Mouse (Mus musculus) liver, embryonic 13.5 days (tissue): ENCODE results near the gene Gzmf. TPM values are rescaled to one million over a fixed set of nuclear protein-coding genes. Genes with fewer than 3 reads are reported as not detected.
"Not testable (repeated sequence)": the region's sequence is repeated elsewhere in the genome, so short reads cannot be mapped to it uniquely, and the experiment has no call there.

Experiments
- ATAC-seq: fragments of 200-750 bp; cut with Nextera tagmentation; 2 replicates; pipeline ENCODE4 v1.8.0; 2017; ENCODE audit warnings: low read depth, mild to moderate bottlenecking, moderate number of reproducible peaks, moderate library complexity
- DNase-seq: peaks from one replicate; pipeline ENCODE4 v3.0.0; 2022
- H3K27ac ChIP-seq: fragments of 300-500 bp; sonication (generic); 2 replicates; pipeline ENCODE4 v1.5.1; 2015; ENCODE audit warnings: moderate library complexity, mild to moderate bottlenecking, inconsistent platforms
- H3K27me3 ChIP-seq: fragments of 300-500 bp; sonication (generic); 2 replicates; pipeline ENCODE4 v1.6.1; 2015; ENCODE audit warnings: mild to moderate bottlenecking, inconsistent platforms
- H3K36me3 ChIP-seq: fragments of 300-500 bp; sonication (generic); 2 replicates; pipeline ENCODE4 v1.6.1; 2015; ENCODE audit warnings: mild to moderate bottlenecking, inconsistent platforms
- H3K4me1 ChIP-seq: fragments of 300-500 bp; sonication (generic); replicated peaks from 2 replicates; pipeline ENCODE4 v1.6.1; 2015; ENCODE audit warnings: inconsistent platforms
- H3K4me2 ChIP-seq: fragments of 300-500 bp; sonication (generic); 2 replicates; pipeline ENCODE4 v1.6.1; 2015; ENCODE audit warnings: inconsistent platforms, mild to moderate bottlenecking, moderate library complexity
- H3K4me3 ChIP-seq: fragments of 300-500 bp; sonication (generic); replicated peaks from 2 replicates; pipeline ENCODE4 v1.5.1; 2015; ENCODE audit warnings: mild to moderate bottlenecking, inconsistent platforms
- H3K9ac ChIP-seq: fragments of 300-500 bp; sonication (generic); 2 replicates; pipeline ENCODE4 v1.6.1; 2015; ENCODE audit warnings: mild to moderate bottlenecking, inconsistent platforms
- H3K9me3 ChIP-seq: fragments of 300-500 bp; sonication (generic); replicated peaks from 2 replicates; pipeline ENCODE4 v1.6.1; 2016; ENCODE audit warnings: inconsistent platforms
- WGBS: fragments of 180-500 bp; shearing (Covaris S2); methylation state at CpG from one replicate; pipeline ENCODE4 v1.1.7; 2015; ENCODE audit not compliant: insufficient replicate concordance; 5-methylcytosine and 5-hydroxymethylcytosine counted together
- polyA plus RNA-seq: library from polyadenylated mRNA; unstranded; fragments of >200 nt; fragmentation: Nextera tagmentation; extraction: Ambion mirVana; gene quantifications from 2 replicates; pipeline ENCODE4 v1.2.1, GENCODE M21; 2015

The Gzmf gene
- not detected in 2 replicates for polyA plus RNA-seq

- H3K4me1 ChIP-seq, result no peaks in the 10 kb centered on the region
- H3K27ac ChIP-seq, result no peak within 1 kb of the TSS
- WGBS, result 70% methylated on average over 4 of the region's 4 CpGs
These were observed at the start of gene Gzmf for GRCm38 (mm10) chr14:56211317-56211716. TSS of gene Gzmf (minus strand) at chr14:56211417.

DNA sequence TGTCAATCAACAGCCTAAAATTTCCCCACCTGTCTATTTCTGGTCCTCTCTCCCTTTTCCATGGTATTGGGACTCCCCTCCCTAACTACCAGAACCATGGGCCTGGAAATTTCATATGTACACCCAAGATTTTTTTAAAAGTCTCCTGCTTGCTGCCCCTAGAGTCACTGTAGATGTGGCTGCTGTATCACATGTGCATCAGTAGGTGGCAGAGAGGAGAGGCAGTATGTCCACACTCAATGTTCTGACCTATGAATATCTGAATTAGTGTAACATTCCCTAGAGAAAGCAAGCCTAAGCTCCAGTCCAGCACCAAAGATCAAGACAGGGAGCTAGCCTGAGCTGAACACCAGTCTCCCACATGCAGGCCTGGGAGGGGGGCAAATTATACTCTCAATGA is 29.2 kb upstream of the Gzmf start:
- no peak for ATAC-seq
- Histone ChIP-seq H3K27me3 (no peaks in the 10 kb centered on the region), H3K36me3 (no peaks in the 10 kb centered on the region), H3K4me1 (no peaks in the 10 kb centered on the region), H3K4me3 (no peak overlapping the region), H3K27ac (no peak overlapping the region), H3K4me2 (no peak overlapping the region), H3K9ac (no peak overlapping the region), H3K9me3 (no peaks in the 10 kb centered on the region)
- DNase-seq, result no peak

More at GRCm38 (mm10) chr14:56211317-56211716, at the start of gene Gzmf:
- no peak within 1 kb of the TSS for H3K4me2 ChIP-seq
- H3K9ac ChIP-seq, result no peak within 1 kb of the TSS
- no peaks in the 10 kb centered on the region for H3K36me3 ChIP-seq
- no peak for DNase-seq
- no peaks in the 10 kb centered on the region for H3K9me3 ChIP-seq
- no peak within 1 kb of the TSS for H3K4me3 ChIP-seq
- H3K27me3 ChIP-seq, result no peaks in the 10 kb centered on the region
- ATAC-seq, result no peak

- Histone ChIP-seq H3K36me3 (no peaks in the 10 kb centered on the region), H3K27ac (no peak within 1 kb of the TSS), H3K27me3 (no peaks in the 10 kb centered on the region), H3K9me3 (no peaks in the 10 kb centered on the region), H3K4me3 (no peak within 1 kb of the TSS), H3K4me1 (no peaks in the 10 kb centered on the region), H3K4me2 (no peak within 1 kb of the TSS), H3K9ac (no peak within 1 kb of the TSS)
- ATAC-seq (no peak), DNase-seq (no peak)
- 26% methylated on average over 2 of the region's 2 CpGs for WGBS
These were observed 23.3 kb upstream of the Gzmf start, which contains the start of gene Gzmc for GRCm38 (mm10) chr14:56234556-56234955. TSS of gene Gzmc (minus strand) at chr14:56234656.

DNA sequence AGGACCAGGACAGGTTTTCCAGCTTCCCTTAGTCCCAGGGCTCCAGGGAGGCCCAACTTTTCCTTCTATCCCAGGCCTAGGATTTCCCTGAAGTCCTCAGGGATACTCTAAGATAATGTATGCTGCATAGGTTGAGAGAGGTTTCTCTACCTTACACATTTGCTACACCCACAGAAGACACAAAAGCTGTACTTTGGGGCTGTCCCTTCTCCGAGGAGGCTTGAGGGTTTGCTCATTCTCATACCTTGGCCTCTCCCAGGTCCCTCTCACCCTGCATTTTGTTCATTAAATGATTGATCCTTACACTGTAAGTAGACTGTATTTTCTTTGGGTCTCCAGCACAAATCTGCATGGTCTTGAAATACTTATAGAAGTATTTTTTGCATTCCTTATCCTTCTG is 5.6 kb downstream of the Gzmf start:
- DNase-seq (no peak), ATAC-seq (no peak)
- no peaks in the 10 kb centered on the region for H3K27me3 ChIP-seq
- H3K27ac ChIP-seq, result no peak overlapping the region
- H3K9ac ChIP-seq, result no peak overlapping the region
- H3K4me2 ChIP-seq, result no peak overlapping the region
- no peak overlapping the region for H3K4me3 ChIP-seq
- WGBS, result 59% methylated on average over 1 of the region's 1 CpGs
- no peaks in the 10 kb centered on the region for H3K9me3 ChIP-seq
- H3K4me1 ChIP-seq, result no peaks in the 10 kb centered on the region
- H3K36me3 ChIP-seq, result no peaks in the 10 kb centered on the region

DNA sequence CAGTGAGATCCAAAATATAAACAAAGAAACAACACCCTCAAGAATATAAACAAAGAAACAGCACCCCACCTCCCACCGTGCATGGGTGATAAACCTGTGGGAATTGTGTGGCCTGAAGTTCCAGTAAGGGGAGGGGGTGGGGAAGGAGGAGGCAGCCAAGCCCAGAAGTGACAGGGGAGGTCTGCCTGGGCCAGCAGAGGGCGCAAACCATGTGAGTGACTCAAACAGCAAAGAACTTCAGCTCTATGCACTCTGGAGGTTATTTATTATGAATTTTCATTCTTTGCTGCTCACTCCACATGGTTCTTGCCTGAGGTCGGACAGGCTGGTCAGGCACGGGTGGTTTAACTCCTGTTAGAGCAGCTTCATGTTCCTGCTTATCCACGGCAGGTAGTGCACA is 6.2 kb downstream of the Gzmf start:
- ATAC-seq, result not testable (repeated sequence)

GRCm38 (mm10) chr14:56203975-56204374 is 7.2 kb downstream of the Gzmf start:
- ATAC-seq, result no peak

More for the DNA sequence above, 6.2 kb downstream of the Gzmf start:
- H3K36me3 ChIP-seq, DNase-seq, H3K4me1 ChIP-seq, H3K9me3 ChIP-seq, H3K4me2 ChIP-seq, H3K27ac ChIP-seq, H3K9ac ChIP-seq, H3K4me3 ChIP-seq, H3K27me3 ChIP-seq: not testable (repeated sequence)
- 24% methylated on average over 5 of the region's 5 CpGs for WGBS

GRCm38 (mm10) chr14:56186946-56187345 is 24.3 kb downstream of the Gzmf start:
- no peaks in the 10 kb centered on the region for H3K4me1 ChIP-seq
- H3K4me2 ChIP-seq, result no peak overlapping the region
- no peaks in the 10 kb centered on the region for H3K9me3 ChIP-seq
- DNase-seq, result no peak
- H3K27ac ChIP-seq, result no peak overlapping the region
- H3K36me3 ChIP-seq, result no peaks in the 10 kb centered on the region
- WGBS, result 37% methylated on average over 6 of the region's 6 CpGs
- H3K9ac ChIP-seq, result no peak overlapping the region
- H3K4me3 ChIP-seq, result no peak overlapping the region
- ATAC-seq, result no peak
- H3K27me3 ChIP-seq, result no peaks in the 10 kb centered on the region

More at GRCm38 (mm10) chr14:56203975-56204374, 7.2 kb downstream of the Gzmf start:
- no peaks in the 10 kb centered on the region for H3K27me3 ChIP-seq
- H3K4me1 ChIP-seq, result no peaks in the 10 kb centered on the region
- H3K9me3 ChIP-seq, result no peaks in the 10 kb centered on the region
- no peak overlapping the region for H3K27ac ChIP-seq
- no peak overlapping the region for H3K4me3 ChIP-seq
- H3K9ac ChIP-seq, result no peak overlapping the region
- DNase-seq, result peak; percentile 10
- no peak overlapping the region for H3K4me2 ChIP-seq
- no peaks in the 10 kb centered on the region for H3K36me3 ChIP-seq
- 8% methylated on average over 2 of the region's 2 CpGs for whole genome bisulfite sequencing

DNA sequence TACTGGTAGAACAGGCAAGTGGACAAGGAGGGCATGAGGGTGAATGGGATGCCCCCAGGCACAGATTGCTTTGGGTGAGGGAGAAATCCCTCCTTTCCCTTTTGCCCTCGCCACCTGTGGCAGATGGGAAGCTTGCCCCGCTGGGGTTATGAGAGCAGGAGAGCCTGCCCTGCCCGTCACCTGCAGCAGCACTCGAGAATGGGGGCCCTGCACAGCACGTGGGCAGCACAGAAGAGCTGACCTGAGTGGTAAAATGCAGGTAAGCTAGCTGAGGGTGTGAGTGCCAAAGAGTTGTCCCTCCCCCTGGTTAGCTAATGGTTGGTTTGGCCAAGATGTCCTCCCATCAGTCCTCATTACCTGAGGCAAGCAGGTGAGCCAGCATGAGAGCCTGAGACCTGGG is 24.7 kb downstream of the Gzmf start:
- WGBS, result 59% methylated on average over 5 of the region's 5 CpGs
- Histone ChIP-seq H3K27me3 (no peaks in the 10 kb centered on the region), H3K9me3 (no peaks in the 10 kb centered on the region), H3K9ac (no peak overlapping the region), H3K27ac (no peak overlapping the region), H3K4me2 (no peak overlapping the region), H3K4me1 (no peaks in the 10 kb centered on the region), H3K4me3 (no peak overlapping the region), H3K36me3 (no peaks in the 10 kb centered on the region)
- no peak for ATAC-seq
- no peak for DNase-seq

DNA sequence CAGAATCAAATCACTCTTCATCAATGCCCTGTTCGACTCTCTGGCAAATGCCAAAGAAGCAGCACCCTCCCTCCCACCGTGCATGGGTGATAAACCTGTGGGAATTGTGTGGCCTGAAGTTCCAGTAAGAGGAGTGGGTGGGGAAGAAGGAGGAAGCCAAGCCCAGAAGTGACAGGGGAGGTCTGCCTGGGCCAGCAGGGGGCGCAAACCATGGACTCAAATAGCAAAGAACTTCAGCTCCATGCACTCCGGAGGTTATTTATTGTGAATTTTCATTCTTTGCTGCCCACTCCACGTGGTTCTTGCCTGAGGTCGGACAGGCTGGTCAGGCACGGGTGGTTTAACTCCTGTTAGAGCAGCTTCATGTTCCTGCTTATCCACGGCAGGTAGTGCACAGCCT is 33.6 kb downstream of the Gzmf start:
- H3K27ac ChIP-seq, H3K9ac ChIP-seq, H3K27me3 ChIP-seq, H3K4me2 ChIP-seq, H3K36me3 ChIP-seq, H3K4me3 ChIP-seq, H3K9me3 ChIP-seq, ATAC-seq, H3K4me1 ChIP-seq: not testable (repeated sequence)
- DNase-seq, result peak; percentile 5
- WGBS, result 17% methylated on average over 8 of the region's 8 CpGs

DNA sequence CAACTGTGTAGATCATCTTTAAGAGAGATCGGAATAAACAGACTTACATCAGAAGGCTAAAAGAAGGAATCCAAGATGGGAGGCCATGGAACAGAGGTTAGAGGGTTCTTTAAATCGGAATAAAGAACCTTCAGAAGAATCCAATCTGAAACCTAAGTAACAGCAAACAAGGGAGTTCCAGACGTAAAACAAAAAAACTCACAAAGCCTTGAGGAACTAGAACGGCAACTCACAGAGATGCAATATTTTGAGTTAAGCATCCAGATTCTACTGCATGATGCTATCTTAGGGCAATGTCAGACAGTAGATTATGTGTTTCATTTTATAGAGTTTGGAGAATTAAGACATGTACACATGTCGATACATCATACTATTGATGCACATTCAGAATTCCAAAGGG is 36.7 kb downstream of the Gzmf start, which contains the start of gene Gzmn:
Gene Gzmn, minus strand, starts transcription at position 101 of the 400 bp plus-strand sequence.
- DNase-seq, result no peak
- no peak for ATAC-seq
- WGBS, result 65% methylated on average over 5 of the region's 5 CpGs
- H3K27me3 ChIP-seq, result no peaks in the 10 kb centered on the region
- H3K9me3 ChIP-seq, result no peaks in the 10 kb centered on the region
- no peak within 1 kb of the TSS for H3K27ac ChIP-seq
- H3K4me3 ChIP-seq, result no peak within 1 kb of the TSS
- H3K36me3 ChIP-seq, result no peaks in the 10 kb centered on the region
- H3K4me1 ChIP-seq, result no peaks in the 10 kb centered on the region
- H3K4me2 ChIP-seq, result no peak within 1 kb of the TSS
- H3K9ac ChIP-seq, result no peak within 1 kb of the TSS

GRCm38 (mm10) chr14:56173396-56173795 is 37.8 kb downstream of the Gzmf start:
- H3K9ac ChIP-seq, result no peak overlapping the region
- DNase-seq (no peak), ATAC-seq (no peak)
- H3K4me3 ChIP-seq, result no peak overlapping the region
- no peaks in the 10 kb centered on the region for H3K4me1 ChIP-seq
- H3K4me2 ChIP-seq, result no peak overlapping the region
- H3K36me3 ChIP-seq, result no peaks in the 10 kb centered on the region
- WGBS, result 83% methylated on average over 6 of the region's 6 CpGs
- H3K27me3 ChIP-seq, result no peaks in the 10 kb centered on the region
- H3K27ac ChIP-seq, result no peak overlapping the region
- no peaks in the 10 kb centered on the region for H3K9me3 ChIP-seq

DNA sequence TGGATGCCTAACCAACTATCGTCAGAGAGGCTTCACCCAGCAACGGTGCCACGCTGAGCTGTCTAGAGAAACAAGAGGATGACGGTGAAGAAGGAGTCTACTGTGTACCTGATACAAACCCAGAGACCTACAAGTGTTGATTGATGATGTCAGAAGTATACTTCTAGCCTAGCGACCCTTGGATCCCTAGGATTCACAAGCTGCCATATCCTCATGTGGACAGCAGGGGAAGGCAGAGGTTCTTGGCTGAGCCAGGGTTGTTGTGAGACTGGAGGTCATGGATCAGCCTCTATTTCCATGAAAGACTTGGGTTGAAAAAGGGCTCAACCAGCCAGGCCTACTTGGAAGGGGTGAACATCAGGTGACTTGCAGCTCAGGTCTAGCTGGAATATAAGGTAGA is 38.5 kb downstream of the Gzmf start:
- Histone ChIP-seq H3K36me3 (no peaks in the 10 kb centered on the region), H3K4me2 (no peak overlapping the region), H3K9me3 (no peaks in the 10 kb centered on the region), H3K27ac (no peak overlapping the region), H3K9ac (no peak overlapping the region), H3K4me3 (no peak overlapping the region), H3K4me1 (no peaks in the 10 kb centered on the region), H3K27me3 (no peaks in the 10 kb centered on the region)
- DNase-seq (no peak), ATAC-seq (no peak)
- WGBS, result 67% methylated on average over 5 of the region's 5 CpGs
